Mouse (Mus musculus) cerebellum, postnatal 25 days (tissue): Measurements from ENCODE around the gene Satb2.

ENCODE experiments used
- DNase-seq, 2 experiments: peaks; one replicate each; pipeline ENCODE4 v3.0.0; 2021; ENCODE audit warnings: mixed read lengths in 2 of 2

The Satb2 gene

DNA sequence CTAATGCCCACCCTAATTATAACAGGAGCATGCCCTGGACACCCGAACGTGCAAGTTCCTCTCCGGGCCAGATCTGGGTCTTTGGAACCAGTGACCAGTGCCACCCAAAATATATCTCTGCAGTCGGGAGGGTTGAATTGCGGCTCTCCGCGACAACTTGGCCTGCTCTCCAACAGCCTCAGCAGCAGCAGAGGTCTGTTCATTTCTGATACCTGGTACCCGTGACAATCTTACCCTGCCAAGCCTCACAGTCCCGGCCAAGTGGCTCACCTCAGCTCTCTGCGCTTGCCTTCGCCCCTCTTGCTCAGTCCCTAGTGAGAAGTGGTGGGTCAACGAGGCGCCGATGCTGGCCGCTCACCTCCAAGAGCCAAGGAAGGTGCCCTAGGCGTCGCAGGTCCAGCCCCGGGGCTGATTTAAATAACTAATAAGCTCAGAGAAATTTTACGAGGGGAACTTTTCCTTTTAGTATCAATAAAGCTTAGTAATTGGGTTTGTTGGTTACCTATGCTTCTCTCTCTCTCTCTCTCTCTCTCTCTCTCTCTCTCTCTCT lies at the start of gene Satb2:
Gene Satb2, minus strand, starts transcription at position 500 of the 550 bp plus-strand sequence.
- peak; percentile 10 to 43 for DNase-seq

DNA sequence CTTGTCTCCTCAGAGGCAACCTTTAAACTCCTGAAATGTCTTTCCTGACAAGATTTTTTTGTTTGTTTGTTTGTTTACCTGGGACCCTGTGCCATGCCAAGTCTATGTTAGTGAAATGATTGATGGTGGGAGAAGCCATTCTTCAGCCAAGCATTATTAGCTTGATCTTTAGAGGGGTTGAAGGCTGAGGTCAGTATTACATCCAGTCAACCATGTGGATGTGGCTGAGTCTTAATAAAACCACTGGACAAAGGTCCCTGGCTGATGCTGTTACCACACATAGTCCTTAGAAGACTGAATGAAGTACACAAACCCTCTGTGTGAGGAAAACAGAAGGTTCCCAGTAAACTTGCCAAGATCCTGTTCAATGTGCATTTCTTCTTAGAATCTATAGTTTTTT lies 40.5 kb upstream of the Satb2 start:
- DNase-seq, result no peak

DNA sequence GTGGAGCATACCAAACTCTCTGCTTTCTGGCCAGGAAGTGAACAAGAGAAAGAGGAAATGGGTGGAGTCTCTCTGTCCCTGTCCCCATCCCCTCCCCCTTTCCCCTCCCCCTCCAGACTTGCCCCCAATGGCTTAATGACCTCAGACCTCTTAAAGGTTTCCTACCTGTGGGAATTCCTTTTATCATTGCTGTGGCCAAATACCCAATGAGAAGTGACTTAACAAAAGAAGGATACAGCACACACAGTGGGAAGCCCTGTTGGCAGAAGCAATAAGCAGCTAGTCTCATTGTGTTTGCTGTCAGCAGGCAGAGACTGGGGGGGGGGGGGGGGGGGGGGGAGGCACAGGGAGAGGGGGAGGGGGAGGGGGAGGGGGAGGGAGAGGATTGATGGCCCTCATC lies 35.4 kb upstream of the Satb2 start:
- DNase-seq, result no peak

DNA sequence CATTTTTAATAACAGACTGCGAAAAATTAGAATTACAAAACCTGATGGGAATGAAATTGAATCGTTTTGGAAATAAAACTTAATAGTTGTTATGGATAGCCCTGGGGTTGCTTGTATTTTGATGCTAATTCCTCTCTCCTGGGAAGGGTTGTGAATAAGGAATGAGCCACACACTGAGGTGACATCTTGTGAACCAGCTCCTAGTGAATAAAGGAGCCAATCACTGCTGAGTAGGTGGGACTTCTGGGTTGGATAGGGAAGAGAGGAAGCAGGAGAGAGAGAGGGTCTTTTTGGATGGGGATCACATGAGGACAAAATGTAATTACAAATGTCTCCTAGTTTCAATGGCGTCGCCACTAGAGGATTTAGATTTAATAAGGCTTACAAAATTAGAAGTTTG lies 30.7 kb upstream of the Satb2 start:
- no peak for DNase-seq

DNA sequence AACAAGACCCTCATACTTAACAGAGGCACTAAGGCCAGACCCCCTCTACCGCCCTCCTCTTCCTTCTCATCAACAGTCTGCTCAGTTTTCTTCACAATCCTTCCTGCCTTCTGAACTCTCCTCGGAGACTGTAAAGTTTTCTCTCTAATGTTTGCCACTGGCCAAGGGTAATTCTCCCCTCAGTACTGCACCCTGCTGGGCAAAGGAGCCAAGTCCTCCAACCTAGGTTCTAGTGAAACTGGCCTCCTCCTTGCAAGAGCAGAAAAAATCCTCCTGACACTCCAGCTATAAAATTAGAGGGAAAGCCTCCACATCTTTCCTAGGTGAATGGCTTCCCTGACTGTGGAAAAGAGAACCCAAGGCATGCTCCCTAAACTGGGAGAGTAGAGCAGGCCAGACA lies 16.6 kb upstream of the Satb2 start:
- no peak for DNase-seq

DNA sequence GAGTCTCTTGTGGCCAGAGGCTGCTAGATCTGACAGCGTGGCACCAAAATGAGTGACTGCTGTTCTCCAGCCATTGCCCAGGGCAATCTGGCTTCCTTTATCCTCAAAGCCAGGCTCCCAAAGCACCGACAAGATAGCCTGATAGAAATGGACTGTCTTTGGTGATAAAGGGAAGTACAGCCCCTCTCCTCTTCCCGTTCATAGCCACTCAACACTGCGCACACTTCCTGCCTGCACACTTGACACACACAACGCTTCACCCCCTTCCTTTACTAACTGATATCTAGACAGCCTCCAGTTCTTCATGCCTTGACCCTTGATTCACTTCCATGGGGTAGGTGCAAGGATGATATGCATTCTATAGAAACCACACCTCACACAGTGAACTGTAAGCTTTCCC lies 13.9 kb upstream of the Satb2 start:
- DNase-seq, result no peak

DNA sequence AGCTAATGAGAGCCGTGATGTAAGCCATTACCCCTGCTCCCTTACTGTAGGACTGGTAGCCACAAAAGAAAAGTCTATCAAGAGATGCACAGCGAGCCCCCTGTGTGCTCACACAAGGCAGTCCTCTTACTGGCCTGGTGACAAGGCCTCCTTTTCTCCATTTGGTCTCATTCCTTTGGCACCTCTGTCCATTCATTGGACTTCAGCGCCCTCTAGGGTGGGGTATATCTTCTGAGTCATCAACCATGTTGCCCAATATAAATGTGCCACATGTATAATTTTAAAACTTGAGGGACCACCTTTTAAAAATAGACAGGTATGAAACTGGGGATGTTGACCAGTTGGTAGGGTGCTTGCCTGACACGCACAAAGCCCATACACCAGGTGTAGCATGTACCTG lies 13.2 kb upstream of the Satb2 start:
- DNase-seq, result peak in 1 of 2 experiments; percentile 39

DNA sequence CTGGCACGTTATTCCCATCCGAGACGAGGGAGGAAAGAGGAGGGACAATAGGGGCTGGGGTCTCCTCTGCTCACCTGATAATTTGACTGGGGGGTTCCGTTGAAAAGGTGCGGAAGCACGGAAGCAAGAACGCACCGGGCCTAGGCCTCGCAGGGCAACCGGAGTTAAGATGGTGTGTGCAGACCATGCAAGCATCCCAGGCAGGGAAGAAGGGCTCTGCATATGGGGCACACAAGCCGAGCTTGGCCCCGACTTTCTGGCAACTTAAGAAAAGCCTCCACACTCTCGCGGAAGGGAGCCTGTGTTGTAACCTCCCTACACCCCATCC lies 6.0 kb upstream of the Satb2 start:
- DNase-seq, result no peak

DNA sequence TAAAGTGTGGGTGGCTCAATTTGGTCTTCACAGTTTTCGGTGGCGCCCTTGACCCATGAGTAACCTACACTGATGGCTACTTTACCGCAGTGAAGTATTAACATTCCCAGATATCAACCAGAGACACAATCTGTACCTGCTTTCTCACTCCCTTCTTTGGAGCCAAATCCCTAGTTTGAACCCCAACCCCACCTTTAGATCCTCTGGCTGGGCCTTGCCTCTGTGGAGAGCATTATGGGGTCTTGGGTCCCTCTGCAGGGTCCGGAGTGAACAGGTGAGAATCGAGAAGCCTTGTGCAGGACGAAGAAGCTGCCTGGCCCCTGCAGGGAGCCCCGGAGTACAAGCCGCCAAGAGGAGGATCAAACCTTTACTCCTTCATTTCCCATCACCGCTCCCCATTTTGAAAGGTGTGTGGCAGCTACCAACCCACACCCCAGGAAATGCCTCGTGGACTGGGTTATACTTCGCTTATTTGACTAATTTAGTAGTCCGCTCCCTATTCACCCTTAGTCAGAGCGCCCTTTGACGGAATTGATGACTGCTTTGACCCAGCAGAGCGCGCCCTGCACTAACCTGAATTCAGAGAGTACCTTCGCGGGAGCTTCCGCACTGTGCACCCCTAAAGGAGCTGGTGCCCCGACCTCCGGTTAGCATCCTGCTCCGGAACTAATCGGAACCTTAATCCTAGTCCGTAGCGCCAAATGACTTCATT lies 5.5 kb upstream of the Satb2 start:
- DNase-seq, result no peak

DNA sequence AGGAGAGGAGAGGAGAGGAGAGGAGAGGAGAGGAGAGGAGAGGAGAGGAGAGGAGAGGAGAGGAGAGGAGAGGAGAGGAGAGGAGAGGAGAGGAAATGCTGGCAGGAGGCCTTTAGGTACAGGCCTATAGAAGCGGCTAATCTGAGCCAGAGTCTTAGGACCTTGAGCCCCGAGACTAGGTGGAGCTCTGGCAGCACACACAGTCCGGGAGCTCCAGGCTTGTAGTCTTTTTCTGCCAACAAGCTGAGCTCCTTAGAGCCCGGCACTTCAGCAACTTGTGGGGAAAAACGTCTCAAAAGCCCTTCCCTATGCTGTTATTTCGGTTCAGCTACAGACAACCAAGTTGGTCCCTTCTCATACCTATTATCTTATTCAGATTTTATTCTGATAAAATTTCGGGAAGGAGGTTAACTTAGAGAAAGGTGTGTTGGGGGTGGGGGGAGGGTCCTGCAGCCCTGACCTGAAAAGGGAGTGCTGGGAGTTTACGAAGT lies 4.7 kb upstream of the Satb2 start:
- no peak for DNase-seq

DNA sequence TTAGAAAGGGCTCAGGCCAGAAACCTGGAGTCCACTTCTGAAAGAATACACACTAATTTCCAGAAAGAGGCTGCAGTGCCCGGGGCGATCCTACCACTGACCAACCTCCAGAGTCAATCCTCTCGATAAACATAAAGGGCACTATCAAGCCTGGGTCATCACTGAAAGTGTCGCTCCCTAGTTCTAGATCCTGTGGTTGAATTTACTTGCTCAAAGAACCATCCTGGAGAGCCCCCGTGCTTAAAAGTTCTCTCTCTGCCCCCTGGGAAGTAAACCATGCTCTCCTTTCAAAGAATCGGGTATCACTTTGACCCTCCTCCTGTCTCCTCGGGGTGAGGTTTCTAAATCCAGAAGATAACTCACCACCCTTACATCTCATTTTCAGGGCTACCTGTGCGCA lies 4.2 kb upstream of the Satb2 start:
- DNase-seq, result no peak

DNA sequence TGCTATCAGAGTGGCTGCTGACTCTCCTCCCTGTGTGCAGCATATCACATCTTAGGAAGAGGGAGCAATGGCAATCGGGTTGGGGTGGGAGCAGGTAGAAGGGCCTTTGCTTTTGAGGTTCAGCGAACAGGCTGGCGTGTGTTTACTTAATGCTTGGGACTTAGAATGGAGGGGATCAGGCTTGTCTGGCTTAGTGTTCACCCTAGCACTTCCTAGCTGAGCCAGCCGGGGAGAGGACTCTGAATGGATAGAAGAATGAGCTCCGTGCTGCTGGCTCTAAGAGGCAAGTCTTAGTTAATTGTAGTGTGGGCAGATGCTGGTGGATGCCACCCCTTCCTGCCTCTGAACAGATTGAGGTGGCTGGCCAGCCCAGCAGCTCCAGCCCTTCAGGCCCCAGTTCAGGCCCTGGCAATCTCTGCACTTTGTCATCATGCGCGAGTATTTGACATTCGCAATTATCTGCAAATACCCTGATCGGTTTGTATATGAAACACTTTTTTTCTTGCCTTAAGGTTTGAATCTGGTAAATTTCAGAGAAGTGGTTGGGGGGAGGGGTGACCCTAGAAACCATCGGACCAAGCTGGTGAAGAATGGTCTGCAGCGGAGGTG lies 3.6 kb upstream of the Satb2 start:
- DNase-seq, result no peak

DNA sequence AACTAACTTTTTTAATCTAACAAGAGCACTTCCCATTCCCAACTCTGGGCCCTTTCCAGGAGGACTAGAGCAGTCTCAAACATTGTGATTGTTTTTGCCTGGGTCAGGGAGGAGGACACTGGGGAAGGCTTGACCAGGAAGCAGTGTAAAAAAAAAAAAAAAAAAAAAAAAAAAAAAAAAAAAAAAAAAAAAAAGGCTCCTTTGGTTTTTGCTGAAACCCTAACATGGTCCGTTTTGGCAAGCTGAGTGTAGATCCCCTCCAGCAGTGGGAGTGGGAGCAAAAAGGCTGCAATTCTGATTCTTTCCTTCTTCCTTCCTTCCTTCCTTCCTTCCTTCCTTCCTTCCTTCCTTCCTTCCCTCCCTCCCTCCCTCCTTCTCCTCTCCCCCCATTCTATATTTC lies 3.1 kb upstream of the Satb2 start:
- no peak for DNase-seq

DNA sequence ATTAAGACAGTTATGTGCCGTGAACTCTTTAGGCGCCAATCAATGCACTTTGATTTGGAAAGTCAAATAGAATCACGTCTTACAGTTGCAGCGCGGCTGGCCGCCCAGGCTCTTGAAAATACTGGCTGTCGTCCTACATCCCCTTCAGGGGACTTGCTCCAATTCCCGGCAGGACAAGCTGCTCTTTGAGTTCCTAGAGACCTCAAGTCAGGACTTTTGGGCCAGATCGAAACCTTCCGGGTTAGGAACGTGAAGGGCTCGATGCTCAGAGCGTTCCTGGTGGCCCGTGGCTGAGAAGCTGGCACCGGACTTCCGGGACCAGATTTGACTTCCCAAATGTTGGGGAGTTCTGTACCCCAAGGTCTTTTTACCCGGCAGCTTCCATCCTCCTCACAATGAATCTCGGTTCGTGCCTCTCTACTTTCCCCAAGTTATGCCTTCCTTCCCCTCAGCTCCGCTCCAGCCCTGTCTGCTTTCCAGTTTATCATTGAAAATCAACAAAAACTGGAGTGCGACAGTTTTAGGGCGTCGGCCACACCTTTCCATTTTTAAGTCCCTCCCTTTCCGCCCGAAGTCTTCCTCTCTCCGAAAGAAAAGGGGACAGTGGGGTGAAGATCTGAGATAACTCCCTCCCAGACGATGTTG lies 2.3 kb upstream of the Satb2 start:
- peak in 1 of 2 experiments; percentile 23 for DNase-seq

DNA sequence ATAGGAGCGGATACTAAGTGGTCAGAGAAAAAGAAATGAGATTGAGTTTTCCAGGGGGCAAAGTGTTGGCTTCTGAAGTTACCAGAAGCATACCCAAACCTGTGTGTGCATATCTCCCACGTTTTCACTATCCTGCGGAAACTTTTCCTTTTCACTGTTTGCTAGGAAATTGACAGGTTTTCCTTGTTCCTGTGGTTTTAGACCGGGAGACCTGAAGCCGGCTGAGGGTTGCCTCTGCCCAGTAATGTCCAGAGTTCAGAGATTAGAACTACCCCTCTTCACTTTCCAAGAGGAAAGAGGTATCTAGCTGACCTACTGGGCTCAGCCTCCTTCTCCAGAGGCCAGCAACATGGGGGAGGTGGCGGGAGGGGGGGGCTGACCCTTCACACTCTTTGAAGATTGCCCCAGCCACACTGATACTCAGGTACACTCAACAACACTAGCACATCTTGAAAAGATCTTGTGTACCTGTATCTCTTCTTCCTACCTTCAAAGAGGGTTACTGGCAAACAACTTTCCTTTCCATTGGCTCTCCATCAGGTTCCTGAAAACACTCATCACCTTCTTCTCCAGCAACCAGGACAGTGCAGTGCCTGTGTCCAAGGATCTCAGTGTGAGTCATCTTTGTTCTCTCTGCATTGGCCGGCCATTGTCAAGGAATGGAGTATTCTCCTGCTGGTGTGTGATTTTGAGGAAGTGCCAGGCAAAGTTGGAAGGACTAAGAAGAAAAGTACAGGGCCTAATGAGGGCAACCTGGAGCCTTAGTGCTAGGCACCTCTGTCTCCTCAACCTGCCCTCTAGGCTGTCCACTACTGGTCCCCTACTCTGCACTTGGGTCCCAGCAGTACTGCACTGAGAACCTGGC lies 1.3 kb upstream of the Satb2 start:
- peak in 1 of 2 experiments; percentile 20 for DNase-seq

DNA sequence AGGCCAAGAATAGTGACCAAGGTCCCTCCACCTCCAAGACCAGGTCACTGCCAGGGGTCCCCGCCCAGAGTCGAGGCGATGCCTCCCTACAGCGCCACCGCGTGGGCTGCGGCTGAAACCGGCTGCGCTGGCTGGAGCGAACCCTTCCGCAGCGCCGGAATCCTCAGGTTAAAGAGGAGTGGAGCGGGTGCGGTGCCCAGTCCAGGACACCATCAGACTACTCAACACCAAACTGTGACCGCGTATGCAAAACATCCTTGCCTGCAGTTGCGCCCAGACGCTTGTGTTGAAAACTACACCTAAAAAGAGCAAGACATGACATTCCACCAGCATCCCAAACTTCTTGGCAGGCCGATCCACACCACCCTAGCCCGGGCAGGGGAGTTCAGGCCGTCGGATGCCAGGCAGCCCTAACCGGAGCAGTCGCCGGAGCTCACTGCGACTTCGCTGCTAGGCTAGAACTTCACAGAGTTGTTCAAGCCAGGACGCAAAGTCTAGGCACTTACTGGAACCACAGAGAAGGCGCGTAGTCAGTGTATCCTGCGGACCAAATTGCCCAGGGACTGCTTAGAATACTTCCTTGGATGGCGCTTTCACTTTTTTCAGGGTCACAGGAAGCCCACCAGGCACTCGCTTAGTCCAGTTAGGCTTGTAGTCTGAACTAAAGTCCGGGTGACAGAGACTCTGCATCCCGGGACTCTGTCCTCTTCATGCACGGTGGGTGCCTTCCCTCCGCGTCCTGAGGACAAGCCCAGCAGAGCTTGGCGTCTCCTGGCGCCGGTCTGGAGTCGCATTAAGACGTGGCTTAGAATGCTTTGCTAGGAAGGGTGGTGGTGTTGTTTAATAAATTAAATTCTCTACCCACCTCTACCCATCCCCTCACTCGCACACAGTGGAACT lies 999 bp downstream of the Satb2 start:
- peak; percentile 80 to 88 for DNase-seq

DNA sequence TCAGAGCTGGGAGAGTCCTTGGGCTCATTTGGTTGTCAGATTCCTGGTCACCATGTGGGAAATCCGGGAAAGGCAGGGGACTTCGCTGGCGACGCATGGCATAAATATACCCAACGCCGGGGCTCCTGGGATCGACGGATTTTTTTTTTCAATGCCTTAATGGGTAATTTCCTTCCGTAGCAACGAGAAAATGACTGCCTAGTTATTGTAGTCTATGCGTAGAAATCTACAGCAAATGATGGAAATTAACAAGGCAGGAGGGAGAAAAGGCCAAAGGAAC lies 1.7 kb downstream of the Satb2 start:
- no peak for DNase-seq

DNA sequence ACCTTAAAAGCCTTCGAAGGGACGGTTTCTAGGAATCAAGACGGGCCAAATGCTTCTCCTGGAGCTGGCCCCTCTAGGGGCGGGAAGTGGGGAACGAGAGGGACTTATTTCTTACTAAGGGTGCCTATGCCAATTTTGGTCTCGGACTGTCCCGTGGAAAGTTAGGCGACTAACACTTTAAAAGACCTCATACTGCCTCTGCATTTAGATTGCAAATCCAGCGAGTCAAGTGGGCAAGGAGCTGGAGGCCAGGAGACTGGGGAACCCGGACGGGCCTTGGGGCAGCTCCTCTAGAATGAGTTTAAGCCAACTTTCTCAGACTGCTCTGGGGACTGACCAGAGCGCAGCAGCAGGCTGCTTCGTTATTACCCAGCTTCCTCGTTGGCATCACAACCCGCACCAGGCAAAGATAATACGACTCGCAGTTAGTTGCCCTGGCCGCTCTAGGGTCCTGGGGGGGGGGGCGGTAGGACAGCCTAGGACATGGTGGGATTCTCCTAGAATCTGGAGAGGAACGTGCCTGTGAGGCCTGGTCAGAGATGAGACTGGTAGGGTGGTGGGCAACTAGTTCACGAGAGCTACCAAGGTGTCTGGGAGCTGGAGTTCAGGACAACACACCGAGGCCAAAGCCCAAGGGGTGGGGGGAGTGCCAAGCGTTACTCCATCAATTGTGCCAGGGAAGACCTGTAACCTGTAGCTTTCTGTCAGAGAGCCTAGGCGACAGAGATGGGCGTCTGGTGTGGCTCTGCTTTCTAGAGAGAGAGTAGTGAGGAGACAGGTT lies 2.2 kb downstream of the Satb2 start:
- DNase-seq, result peak; percentile 6 to 18

DNA sequence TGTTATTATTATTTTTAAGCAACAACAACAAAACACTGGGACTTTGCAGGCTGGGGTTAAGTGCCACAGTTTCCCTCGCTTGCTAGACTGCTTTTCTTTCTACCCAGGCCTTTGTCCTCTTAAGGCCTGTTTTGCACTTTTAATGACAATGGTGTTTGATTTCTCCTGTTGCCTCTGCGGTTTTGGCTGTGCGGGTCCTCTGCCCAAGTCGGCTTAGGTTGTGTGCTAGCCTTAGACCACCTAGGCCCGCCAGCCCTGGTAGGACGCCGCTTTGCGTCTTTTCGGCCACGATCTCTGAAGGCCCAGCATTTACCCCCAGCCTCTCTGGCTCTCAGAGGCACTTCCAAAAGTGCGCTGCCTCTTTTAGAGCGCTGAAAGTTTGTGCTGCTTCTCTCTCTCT lies 2.9 kb downstream of the Satb2 start:
- peak in 1 of 2 experiments; percentile 24 for DNase-seq

DNA sequence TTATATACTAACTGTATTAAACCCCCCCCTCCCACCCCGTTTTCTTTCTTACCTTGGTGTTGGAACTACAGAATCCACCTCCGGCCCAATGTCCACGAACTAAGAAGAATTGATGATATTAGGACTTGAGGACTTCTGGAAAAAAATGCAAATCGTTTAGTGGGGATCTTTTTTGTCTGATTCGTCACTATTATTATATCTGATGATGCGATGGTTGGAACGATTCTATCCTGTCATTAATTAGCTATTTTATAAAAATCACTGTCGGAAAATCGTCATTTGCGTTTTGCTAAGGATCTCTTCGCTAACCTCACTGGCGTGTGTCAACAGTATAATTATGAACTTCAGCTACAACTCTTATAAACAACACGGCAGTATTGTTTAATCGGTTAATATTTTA lies 4.3 kb downstream of the Satb2 start:
- no peak for DNase-seq

DNA sequence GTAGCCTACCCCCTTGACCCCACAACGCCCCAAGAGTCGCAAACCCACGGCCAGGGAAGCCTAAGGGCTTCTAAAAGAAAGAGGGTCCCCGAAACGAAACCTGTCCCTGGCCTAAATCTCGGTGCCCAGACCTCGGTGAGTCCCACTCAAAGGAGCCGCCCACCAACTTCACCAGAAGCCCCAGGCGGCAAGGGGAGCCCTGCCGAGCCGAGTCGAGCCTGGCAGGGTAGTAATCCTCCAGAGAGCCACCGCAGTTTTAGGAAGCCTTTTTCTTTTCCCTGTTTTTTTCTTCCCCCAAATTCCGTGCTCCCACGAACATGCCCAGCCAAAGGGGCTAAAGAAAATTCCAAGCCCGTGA lies 4.9 kb downstream of the Satb2 start:
- DNase-seq, result no peak
